Mouse (Mus musculus): ENCODE data around the gene Kif1b. TPM values are rescaled to one million over a fixed set of nuclear protein-coding genes. Genes with fewer than 3 reads are reported as not detected.

Kif1b gene
- total and polyA plus RNA-seq, 3 experiments: 10.0 to 27.6 (median 17.0) TPM

DNA sequence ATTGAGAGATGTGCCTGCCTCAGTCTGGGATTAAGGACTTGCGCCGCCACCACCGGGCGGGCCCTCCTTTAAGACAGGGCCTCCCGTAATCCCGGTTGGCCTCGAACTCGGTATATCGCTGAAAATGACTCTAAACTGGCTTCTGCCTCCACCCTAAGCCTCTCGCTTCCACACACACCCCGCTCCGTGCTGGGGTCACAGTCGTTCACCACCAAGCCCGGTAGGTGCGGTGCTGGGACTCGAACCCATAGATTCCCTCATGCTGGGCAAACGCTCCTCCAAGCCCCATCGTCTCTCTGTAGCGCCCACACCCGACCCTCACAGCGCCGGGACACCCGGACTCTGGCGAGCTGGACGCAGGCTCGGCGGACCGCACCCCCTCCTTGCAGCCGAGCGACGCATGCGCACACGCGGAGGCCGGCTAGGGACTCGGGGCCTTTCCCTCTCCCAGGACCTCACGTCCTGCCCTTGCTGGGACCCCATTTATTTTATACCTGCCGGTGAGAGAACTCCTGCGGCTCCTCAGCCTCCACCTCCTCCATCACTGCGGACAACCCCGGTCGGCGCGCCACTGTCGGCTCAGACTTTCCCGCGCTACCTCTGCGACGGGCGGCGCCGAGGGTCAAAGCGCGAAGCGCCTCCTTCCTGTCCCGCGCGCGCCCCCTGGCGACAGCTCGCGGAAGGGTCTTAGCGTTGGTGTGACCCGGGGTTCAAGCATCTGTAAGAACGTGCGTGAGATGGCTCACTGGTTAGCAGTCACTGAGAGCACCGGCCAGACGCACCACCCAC lies 170.3 kb downstream of the Kif1b start, which contains the start of gene Cenps (continued):
- TF ChIP-seq KAT2A (IDR thresholded peaks at IDR 0.05; ENCODE audit: insufficient replicate concordance, low read length) (peak; percentile 83), JUND (conservative IDR thresholded peaks at IDR 0.05; ENCODE audit: low read depth, low read length) (no peak), MAX (IDR thresholded peaks at IDR 0.05; ENCODE audit: low read length) (peak; percentile 85; the same call in 1 of the 2 replicates), NRF1 (IDR thresholded peaks at IDR 0.05; ENCODE audit: low read depth, low read length) (peak; percentile 92), E2F4 (IDR thresholded peaks at IDR 0.05; ENCODE audit: insufficient replicate concordance, low read depth, low read length) (peak; percentile 93; the same call in 1 of the 2 replicates), PAX5 (IDR thresholded peaks at IDR 0.05; ENCODE audit: low read length) (no peak), MAZ (IDR thresholded peaks at IDR 0.05; ENCODE audit: low read depth, low read length) (no peak; the same call in 1 of the 2 replicates), UBTF (IDR thresholded peaks at IDR 0.05; ENCODE audit: low read depth, low read length) (peak; percentile 90), CHD1 (IDR thresholded peaks at IDR 0.05; ENCODE audit: low read depth, low read length) (no peak), RAD21 (IDR thresholded peaks at IDR 0.05; ENCODE audit: low read depth, low read length) (peak; percentile 33), HCFC1 (IDR thresholded peaks at IDR 0.05; ENCODE audit: low read depth, low read length) (peak; percentile 84), MXI1 (IDR thresholded peaks at IDR 0.05; ENCODE audit: low read depth, low read length) (peak; percentile 81), ZKSCAN1 (IDR thresholded peaks at IDR 0.05; ENCODE audit: borderline replicate concordance, low read depth, low read length) (no peak), MYC (IDR thresholded peaks at IDR 0.05; ENCODE audit: low read depth, low read length) (peak; percentile 15; the same call in 1 of the 2 replicates), JUN (IDR thresholded peaks at IDR 0.05; ENCODE audit: insufficient read depth, low read depth, low read length) (no peak), TBP (conservative IDR thresholded peaks at IDR 0.05; ENCODE audit: low read depth, low read length) (0 out of 2 replicates have a peak, but pooled peaks have one; percentile 17), ZC3H11A (IDR thresholded peaks at IDR 0.05; ENCODE audit: low read depth, low read length) (no peak), TCF12 (IDR thresholded peaks at IDR 0.05; ENCODE audit: low read depth, low read length) (peak; percentile 77; the same call in 1 of the 2 replicates), SMC3 (IDR thresholded peaks at IDR 0.05; ENCODE audit: low read depth, low read length) (peak; percentile 57)

DNA sequence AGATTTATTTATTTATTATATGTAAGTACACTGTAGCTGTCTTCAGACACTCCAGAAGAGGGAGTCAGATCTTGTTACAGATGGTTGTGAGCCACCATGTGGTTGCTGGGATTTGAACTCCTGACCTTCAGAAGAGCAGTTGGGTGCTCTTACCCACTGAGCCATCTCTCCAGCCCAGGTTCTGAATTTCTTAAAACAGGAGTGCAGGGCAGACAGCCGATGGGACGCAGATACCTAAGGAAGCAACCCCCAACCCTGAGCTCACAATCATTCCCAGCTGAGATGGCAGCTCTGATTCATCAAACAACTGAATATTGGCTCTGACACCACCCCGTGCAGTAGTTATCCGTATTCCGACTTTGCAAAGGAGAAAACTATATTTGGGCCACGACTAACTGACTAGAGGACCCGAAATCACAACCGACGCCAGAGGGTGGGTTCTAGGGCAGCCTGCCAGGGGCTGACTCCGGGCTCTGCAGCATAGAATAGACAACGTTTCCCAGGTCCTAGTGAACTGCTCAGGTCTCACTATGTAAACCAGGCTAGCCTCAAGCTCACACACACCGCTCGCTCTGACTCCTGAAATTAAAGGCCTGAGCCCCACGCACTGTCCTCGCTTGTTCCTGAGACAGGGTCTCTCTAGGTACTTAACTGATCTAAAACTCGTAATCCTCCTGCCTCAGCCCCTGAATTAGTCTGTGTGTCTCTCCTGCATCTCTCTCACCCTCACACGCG lies 171.2 kb downstream of the Kif1b start:
- Histone ChIP-seq H3K4me1 (ENCODE audit: control insufficient read depth in 1 of 2, insufficient read depth in 2 of 2) (peaks cover 9 to 41% of the 10 kb centered on the region in 2 experiments), H3K27me3 (replicated peaks) (no peaks in the 10 kb centered on the region), H3K9me3 (replicated peaks; ENCODE audit: low read length) (peaks cover 5% of the 10 kb centered on the region), H3K79me2 (replicated peaks; ENCODE audit: control insufficient read depth, extremely low read depth, insufficient read depth, poor library complexity, severe bottlenecking) (0 out of 2 replicates have a peak, but pooled peaks cover 5% of the 10 kb centered on the region), H3K9ac (ENCODE audit: insufficient read depth, low read depth) (peak overlapping the region; percentile 45), H3K36me3 (replicated peaks in 1 of 2; ENCODE audit: control insufficient read depth in 1 of 2, insufficient read depth in 1 of 2, low read length in 1 of 2) (peaks cover 4 to 10% of the 10 kb centered on the region in 2 experiments), H3K27ac (ENCODE audit: insufficient read depth, low read depth) (0 out of 2 replicates have a peak overlapping the region, but pooled peaks have one; percentile 25), H3K4me2 (ENCODE audit: insufficient read depth, low read depth, poor library complexity, severe bottlenecking) (peak overlapping the region; percentile 23), H3K4me3 (replicated peaks in 1 of 3; ENCODE audit: low read depth in 2 of 3, low read length in 2 of 3, poor library complexity in 1 of 3) (peak overlapping the region; percentile 68 to 83 (median 76))
- DNase-seq (ENCODE audit: extremely low read depth): peak; percentile 31
- no peak for TF ChIP-seq GABPA (IDR thresholded peaks at IDR 0.05; ENCODE audit: insufficient replicate concordance, low read depth, low read length)
- TF ChIP-seq ZC3H11A (IDR thresholded peaks at IDR 0.05; ENCODE audit: low read depth, low read length): no peak
- TF ChIP-seq PAX5 (IDR thresholded peaks at IDR 0.05; ENCODE audit: low read length): no peak
- TF ChIP-seq UBTF (IDR thresholded peaks at IDR 0.05; ENCODE audit: low read depth, low read length): no peak
- peak; percentile 87 for TF ChIP-seq TBP (conservative IDR thresholded peaks at IDR 0.05; ENCODE audit: low read depth, low read length)
- no peak for TF ChIP-seq SIN3A (IDR thresholded peaks at IDR 0.05; ENCODE audit: low read length)
- TF ChIP-seq MXI1 (IDR thresholded peaks at IDR 0.05; ENCODE audit: low read depth, low read length): no peak
- dilution Hi-C loops (cut with MboI; ENCODE audit: extremely low pct_ligation_motif_present, extremely low pct_unique_long_range_greater_than_20kb, low sequenced_read_pairs) (no loop called here), in situ Hi-C loops (cut with MboI; ENCODE audit: low pct_ligation_motif_present, low pct_unique_long_range_greater_than_20kb, low sequenced_read_pairs) (no loop called here)
